Mouse (Mus musculus): ENCODE results near the gene Gna14.
A peak's percentile ranks its signal among the peaks of the same experiment; 100 is the strongest.

DNA sequence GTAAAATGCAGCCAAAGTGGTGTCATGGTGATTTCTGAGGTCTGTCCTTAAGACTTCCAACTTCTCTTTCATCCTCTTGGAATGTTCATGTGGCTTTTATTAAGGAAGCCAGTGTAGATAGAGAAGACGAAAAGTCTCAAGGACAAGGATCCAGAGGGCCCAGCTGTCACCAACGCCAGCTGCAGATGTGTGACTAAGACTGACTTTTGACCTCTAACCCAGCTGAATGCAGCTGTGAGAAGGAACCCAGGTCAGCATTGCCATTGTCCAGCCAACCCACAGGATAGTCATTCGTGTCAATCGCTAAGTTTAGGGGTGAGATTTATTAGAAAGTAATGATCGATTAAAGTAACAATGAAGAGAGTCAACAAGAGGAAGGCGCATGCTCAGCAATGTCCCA lies 32.5 kb upstream of the Gna14 start:
- TF ChIP-seq CTCF (IDR thresholded peaks at IDR 0.05; ENCODE audit: control insufficient read depth, insufficient read depth, insufficient read length) (no peak), USF1 (IDR thresholded peaks at IDR 0.05; ENCODE audit: low read depth) (no peak), MYOG (IDR thresholded peaks at IDR 0.05; ENCODE audit: control insufficient read depth, extremely low read depth, insufficient read length) (no peak), MAX (IDR thresholded peaks at IDR 0.05) (no peak), MYOD1 (IDR thresholded peaks at IDR 0.05; ENCODE audit: control insufficient read depth, insufficient read length, low read depth) (peak; percentile 81), FOSL1 (IDR thresholded peaks at IDR 0.05; ENCODE audit: insufficient read depth, low read length, poor library complexity, severe bottlenecking) (no peak)

All from C2C12 (cell line).